In genomic region chr15:25926171-25926570, GRCm38 (mm10) we compare ENCODE assay signal across 20 mouse cellular contexts. TPM values are rescaled to one million over a fixed set of nuclear protein-coding genes. Genes with fewer than 3 reads are reported as not detected.
A peak's percentile ranks its signal among the peaks of the same experiment; 100 is the strongest.
DNase-seq lines count a peak whose midpoint lies in the region; ATAC-seq and TF ChIP-seq lines count a peak whose summit lies in the region.
"Had no signal": no experiment of that assay in that cellular context is flagged by ENCODE, and none has a peak within 500 bp of the region (broad histone marks: within the 10 kb centered on the region; RNA-seq: fewer than 3 reads in every experiment).

No protein-coding gene starts in this region.

- DNase-seq in kidney, postnatal 0 days (ENCODE audit: low spot score), result peak; percentile 34
- peak; percentile 78 for DNase-seq in right cerebral cortex, adult 18-20 months
- no peak for DNase-seq in right cerebral cortex, postnatal 14 days
- peak; percentile 31 to 58 for DNase-seq in layer of hippocampus, postnatal 14 days (ENCODE audit: low spot score in 2 of 2)
- DNase-seq in lung, postnatal 10 days, result peak; percentile 38
- no peak for DNase-seq in cerebellum, adult 11-12 months
- DNase-seq in kidney, adult 11 months, result no peak
- DNase-seq: adrenal gland, adult 2 months; cerebellum, adult 9-10 months; heart, adult 2 months; thymus, postnatal 25 days had no signal

- ATAC-seq in kidney, postnatal 0 days (replicated peaks; ENCODE audit: low FRiP score, low read depth), result no peak
- no peak for ATAC-seq in kidney, embryonic 14.5 days (ENCODE audit: low FRiP score, low TSS enrichment)
- ATAC-seq: inflammation-experienced regulatory T-cells, adult 6 months; midbrain, embryonic 16.5 days had no signal

- H3K4me3 ChIP-seq in kidney, postnatal 0 days (replicated peaks; ENCODE audit: low read depth, low read length), result no peak overlapping the region
- no peak overlapping the region for H3K4me3 ChIP-seq in kidney, embryonic 14.5 days (ENCODE audit: low read length)
- H3K4me3 ChIP-seq: heart, adult 2 months; limb, embryonic 13.5 days; liver, embryonic 15.5 days; megakaryocyte, embryonic 14.5 days; neural tube, embryonic 12.5 days had no signal

- WGBS in kidney, postnatal 0 days, result 70% methylated on average over 4 of the region's 4 CpGs
- WGBS in kidney, embryonic 14.5 days, result 81% methylated on average over 4 of the region's 4 CpGs

- no peak overlapping the region for H3K9ac ChIP-seq in kidney, postnatal 0 days (ENCODE audit: low read depth, low read length)
- no peak overlapping the region for H3K9ac ChIP-seq in kidney, embryonic 14.5 days (ENCODE audit: low read depth, low read length)
- H3K9ac ChIP-seq: limb, embryonic 13.5 days; liver, embryonic 15.5 days; neural tube, embryonic 12.5 days had no signal

- H3K27ac ChIP-seq in kidney, postnatal 0 days, result no peak overlapping the region
- no peak overlapping the region for H3K27ac ChIP-seq in kidney, embryonic 14.5 days (ENCODE audit: low read depth, low read length)
- H3K27ac ChIP-seq: heart, adult 2 months; limb, embryonic 13.5 days; liver, embryonic 15.5 days; neural tube, embryonic 12.5 days; stomach, postnatal 0 days had no signal

- no peak for TF ChIP-seq CTCF in kidney, postnatal 0 days (IDR thresholded peaks at IDR 0.05; ENCODE audit: low read depth)

- H3K36me3 ChIP-seq in kidney, postnatal 0 days (ENCODE audit: insufficient read depth, low read length), result no peaks in the 10 kb centered on the region
- H3K36me3 ChIP-seq in kidney, embryonic 14.5 days (ENCODE audit: control insufficient read depth, insufficient read depth, low read length), result no peaks in the 10 kb centered on the region
- H3K36me3 ChIP-seq: G1E; limb, embryonic 13.5 days; liver, embryonic 15.5 days; neural tube, embryonic 12.5 days had no signal

- no peaks in the 10 kb centered on the region for H3K27me3 ChIP-seq in kidney, postnatal 0 days (ENCODE audit: insufficient read depth, low read length)
- no peaks in the 10 kb centered on the region for H3K27me3 ChIP-seq in kidney, embryonic 14.5 days (ENCODE audit: control insufficient read depth, insufficient read depth, low read length)
- H3K27me3 ChIP-seq: limb, embryonic 13.5 days; liver, embryonic 15.5 days; megakaryocyte, embryonic 14.5 days; neural tube, embryonic 12.5 days had no signal

- H3K4me2 ChIP-seq in kidney, postnatal 0 days (ENCODE audit: low read length), result no peak overlapping the region
- H3K4me2 ChIP-seq in kidney, embryonic 14.5 days (replicated peaks; ENCODE audit: low read depth, low read length), result no peak overlapping the region
- H3K4me2 ChIP-seq: limb, embryonic 13.5 days; liver, embryonic 15.5 days; neural tube, embryonic 12.5 days had no signal

- H3K4me1 ChIP-seq in kidney, postnatal 0 days (replicated peaks; ENCODE audit: insufficient read depth, low read length), result peaks cover 4% of the 10 kb centered on the region
- H3K4me1 ChIP-seq in kidney, embryonic 14.5 days (ENCODE audit: control insufficient read depth, insufficient read depth, low read length), result peaks cover 8% of the 10 kb centered on the region; the same call in 1 of the 2 replicates
- H3K4me1 ChIP-seq: neural tube, embryonic 12.5 days had no signal

- no peaks in the 10 kb centered on the region for H3K9me3 ChIP-seq in kidney, postnatal 0 days (replicated peaks; ENCODE audit: low read length)
- no peaks in the 10 kb centered on the region for H3K9me3 ChIP-seq in kidney, embryonic 14.5 days (ENCODE audit: control insufficient read depth, low read length)
- H3K9me3 ChIP-seq: limb, embryonic 13.5 days; liver, embryonic 15.5 days; neural tube, embryonic 12.5 days had no signal

RNA-seq across cellular contexts. Expression of gene Zfp622, which starts 58.0 kb away (rescaled TPM):
- 23.2 and 27.3 TPM in 2 replicates for polyA plus RNA-seq in kidney, postnatal 0 days (2015; fragmentation: Nextera tagmentation; extraction: Ambion mirVana)
- polyA plus RNA-seq in kidney, embryonic 14.5 days (2014; fragmentation: Nextera tagmentation; extraction: Ambion mirVana), result 38.1 and 38.4 TPM in 2 replicates
- 10 to 100 TPM; 31.0 to 36.8 TPM for total RNA-seq in layer of hippocampus, postnatal 14 days (2021)

Comparison
In these comparisons a context has a peak if more than half of its experiments do, and no peak if none do; other contexts are left out.
1. DNase-seq: peak in kidney, postnatal 0 days (single experiment), right cerebral cortex, adult 18-20 months (single experiment), layer of hippocampus, postnatal 14 days (2 of 2) and lung, postnatal 10 days (single experiment); none in right cerebral cortex, postnatal 14 days (single experiment), cerebellum, adult 11-12 months (single experiment) and kidney, adult 11 months (single experiment).